Mouse (Mus musculus) MEL (cell line): ENCODE results near the gene Uba52. TPM values are rescaled to one million over a fixed set of nuclear protein-coding genes. Genes with fewer than 3 reads are reported as not detected.
A peak's percentile ranks its signal among the peaks of the same experiment; 100 is the strongest.

Experiments
- DNase-seq: peaks from one replicate; pipeline ENCODE4 v3.0.0; 2011; ENCODE audit warnings: low read depth, low spot score
- H3K27ac ChIP-seq: 2 replicates; pipeline ENCODE4 v1.5.1; 2012; ENCODE audit warnings: low read depth, mild to moderate bottlenecking, control low read depth, low read length, moderate library complexity; ENCODE audit not compliant: control insufficient read depth
- H3K27me3 ChIP-seq, 2 experiments: fragments of 150-350 bp in 1 of 2; sonication (generic) in 1 of 2; 2 replicates each; pipeline ENCODE4 v1.6.1; 2012; ENCODE audit warnings: low read length in 2 of 2, mild to moderate bottlenecking in 2 of 2, improper control_type of control experiment in 1 of 2, moderate library complexity in 1 of 2; ENCODE audit not compliant: insufficient read depth in 2 of 2, control insufficient read depth in 1 of 2
- H3K36me3 ChIP-seq, 2 experiments: 2 replicates each; pipeline ENCODE4 v1.6.1; 2012 to 2014; ENCODE audit warnings: low read length in 2 of 2, improper control_type of control experiment in 1 of 2, inconsistent platforms in 1 of 2, mild to moderate bottlenecking in 1 of 2; ENCODE audit not compliant: insufficient read depth in 2 of 2, control insufficient read depth in 1 of 2
- H3K4me1 ChIP-seq, 2 experiments: fragments of 150-350 bp in 1 of 2; sonication (generic) in 1 of 2; 2 replicates each; pipeline ENCODE4 v1.6.1; 2012; ENCODE audit warnings: low read length in 2 of 2, improper control_type of control experiment in 1 of 2, mild to moderate bottlenecking in 1 of 2; ENCODE audit not compliant: insufficient read depth in 2 of 2, control insufficient read depth in 1 of 2
- H3K4me3 ChIP-seq, 2 experiments: fragments of 150-350 bp in 1 of 2; sonication (generic) in 1 of 2; 2 replicates each; pipeline ENCODE4 v1.5.1; 2012; ENCODE audit warnings: low read depth in 2 of 2, low read length in 2 of 2, mild to moderate bottlenecking in 2 of 2, moderate library complexity in 2 of 2, control low read depth in 1 of 2, improper control_type of control experiment in 1 of 2; ENCODE audit not compliant: control insufficient read depth in 1 of 2, insufficient read depth in 1 of 2
- H3K79me2 ChIP-seq: 2 replicates; pipeline ENCODE4 v1.6.1; 2012; ENCODE audit warnings: mild to moderate bottlenecking, low read length, moderate library complexity; ENCODE audit not compliant: control insufficient read depth, poor library complexity, insufficient read depth
- H3K9ac ChIP-seq: 2 replicates; pipeline ENCODE4 v1.6.1; 2012; ENCODE audit warnings: low read depth, mild to moderate bottlenecking, control low read depth, low read length, moderate library complexity; ENCODE audit not compliant: control insufficient read depth, poor library complexity, severe bottlenecking
- H3K9me3 ChIP-seq: fragments of 150-350 bp; sonication (generic); replicated peaks from 2 replicates; pipeline ENCODE4 v1.6.1; 2012; ENCODE audit warnings: mild to moderate bottlenecking, low read length, improper control_type of control experiment, moderate library complexity; ENCODE audit not compliant: insufficient read depth
- CHD2 ChIP-seq: IDR thresholded peaks from 2 replicates; pipeline ENCODE4 v1.6.1; 2011; ENCODE audit warnings: low read length, improper control_type of control experiment
- ELF1 ChIP-seq: IDR thresholded peaks from 2 replicates; pipeline ENCODE4 v1.6.1; 2014; ENCODE audit warnings: low read depth, mild to moderate bottlenecking, inconsistent platforms, low read length, improper control_type of control experiment, moderate library complexity
- EP300 ChIP-seq, 2 experiments: IDR thresholded peaks; 2 replicates each; pipeline ENCODE4 v1.6.1; 2011; ENCODE audit warnings: improper control_type of control experiment in 2 of 2, low read length in 2 of 2, low read depth in 1 of 2, mild to moderate bottlenecking in 1 of 2
- ETS1 ChIP-seq: IDR thresholded peaks from 2 replicates; pipeline ENCODE4 v1.6.1; 2012; ENCODE audit warnings: low read depth, mild to moderate bottlenecking, inconsistent platforms, low read length, improper control_type of control experiment, moderate library complexity
- GATA1 ChIP-seq: IDR thresholded peaks from 2 replicates; pipeline ENCODE4 v1.6.1; 2011; ENCODE audit warnings: low read depth, low read length, improper control_type of control experiment
- HCFC1 ChIP-seq: IDR thresholded peaks from 2 replicates; pipeline ENCODE4 v1.6.1; 2012; ENCODE audit warnings: low read depth, mild to moderate bottlenecking, inconsistent platforms, low read length, improper control_type of control experiment, moderate library complexity
- KAT2A ChIP-seq: conservative IDR thresholded peaks from 2 replicates; pipeline ENCODE4 v1.6.1; 2012; ENCODE audit warnings: low read depth, low read length, improper control_type of control experiment, inconsistent platforms
- MAFK ChIP-seq: IDR thresholded peaks from 2 replicates; pipeline ENCODE4 v1.6.1; 2011; ENCODE audit warnings: low read depth, mild to moderate bottlenecking, low read length, improper control_type of control experiment, borderline replicate concordance
- MXI1 ChIP-seq: IDR thresholded peaks from 2 replicates; pipeline ENCODE4 v1.6.1; 2011; ENCODE audit warnings: mild to moderate bottlenecking, low read depth, low read length, improper control_type of control experiment
- MYB ChIP-seq: IDR thresholded peaks from 2 replicates; pipeline ENCODE4 v1.6.1; 2011; ENCODE audit warnings: mild to moderate bottlenecking, low read depth, low read length, improper control_type of control experiment
- MYC ChIP-seq: IDR thresholded peaks from 2 replicates; pipeline ENCODE4 v1.6.1; 2011; ENCODE audit warnings: low read depth, mild to moderate bottlenecking, low read length, improper control_type of control experiment, moderate library complexity
- NRF1 ChIP-seq: IDR thresholded peaks from 2 replicates; pipeline ENCODE4 v1.6.1; 2014; ENCODE audit warnings: low read depth, mild to moderate bottlenecking, inconsistent platforms, low read length, improper control_type of control experiment, moderate library complexity; ENCODE audit not compliant: poor library complexity, insufficient read depth, severe bottlenecking
- POLR2AphosphoS5 ChIP-seq: IDR thresholded peaks from 2 replicates; pipeline ENCODE4 v1.6.1; 2012; ENCODE audit warnings: low read depth, borderline replicate concordance, mild to moderate bottlenecking, inconsistent platforms, low read length, moderate library complexity, mixed read lengths
- SIN3A ChIP-seq: IDR thresholded peaks from 2 replicates; pipeline ENCODE4 v1.6.1; 2012; ENCODE audit warnings: low read length, improper control_type of control experiment, inconsistent platforms
- SMC3 ChIP-seq: IDR thresholded peaks from 2 replicates; pipeline ENCODE4 v1.6.1; 2011; ENCODE audit warnings: low read depth, low read length, improper control_type of control experiment
- TBP ChIP-seq: IDR thresholded peaks from 2 replicates; pipeline ENCODE4 v1.8.0; 2011; ENCODE audit warnings: low read depth, low read length, improper control_type of control experiment
- TCF12 ChIP-seq: IDR thresholded peaks from 2 replicates; pipeline ENCODE4 v1.6.1; 2014; ENCODE audit warnings: low read depth, mild to moderate bottlenecking, inconsistent platforms, low read length, improper control_type of control experiment, moderate library complexity
- UBTF ChIP-seq: IDR thresholded peaks from 2 replicates; pipeline ENCODE4 v1.6.1; 2012; ENCODE audit warnings: low read depth, mild to moderate bottlenecking, inconsistent platforms, low read length, improper control_type of control experiment, moderate library complexity, borderline replicate concordance; ENCODE audit not compliant: insufficient read depth
- USF1 ChIP-seq: IDR thresholded peaks from 2 replicates; pipeline ENCODE4 v1.6.1; 2014; ENCODE audit warnings: low read depth, mild to moderate bottlenecking, inconsistent platforms, low read length, improper control_type of control experiment, moderate library complexity
- USF2 ChIP-seq, 2 experiments: IDR thresholded peaks; 2 replicates each; pipeline ENCODE4 v1.6.1; 2011 to 2012; ENCODE audit warnings: improper control_type of control experiment in 2 of 2, low read length in 2 of 2, borderline replicate concordance in 1 of 2, inconsistent platforms in 1 of 2, low read depth in 1 of 2, mild to moderate bottlenecking in 1 of 2; ENCODE audit not compliant: insufficient read depth in 1 of 2
- ZC3H11A ChIP-seq: IDR thresholded peaks from 2 replicates; pipeline ENCODE4 v1.6.1; 2012; ENCODE audit warnings: low read depth, mild to moderate bottlenecking, inconsistent platforms, low read length, improper control_type of control experiment
- ZKSCAN1 ChIP-seq: IDR thresholded peaks from 2 replicates; pipeline ENCODE4 v1.6.1; 2012; ENCODE audit warnings: low read depth, mild to moderate bottlenecking, inconsistent platforms, low read length, improper control_type of control experiment, moderate library complexity
- ZMIZ1 ChIP-seq: IDR thresholded peaks from 2 replicates; pipeline ENCODE4 v1.6.1; 2012; ENCODE audit warnings: low read depth, mild to moderate bottlenecking, inconsistent platforms, low read length, improper control_type of control experiment, moderate library complexity
- ZNF384 ChIP-seq: IDR thresholded peaks from 2 replicates; pipeline ENCODE4 v1.6.1; 2012; ENCODE audit warnings: low read depth, mild to moderate bottlenecking, inconsistent platforms, low read length, improper control_type of control experiment
- polyA plus RNA-seq, 2 experiments: library from polyadenylated mRNA; stranded (reverse) in 1 of 2; unstranded in 1 of 2; fragments of >175 nt in 1 of 2; fragments of >200 nt in 1 of 2; gene quantifications; 2 replicates each; pipeline versions ENCODE4 v1.2.1 to v1.2.4; 2012; ENCODE audit warnings: low replicate concordance in 2 of 2, low read depth in 1 of 2; ENCODE audit not compliant: insufficient read length in 2 of 2, insufficient read depth in 1 of 2, missing spikeins in 1 of 2
- total RNA-seq: library from RNA; depleted of rRNA; stranded (reverse); fragments of 300-350 nt; gene quantifications from 2 replicates; pipeline ENCODE4 v1.2.3, GENCODE M21; 2012

Gene Uba52
- total and polyA plus RNA-seq, 3 experiments, result 2,814 to 3,633 TPM; not detected in 1

GRCm38 (mm10) chr8:70469938-70470337, 40.7 kb downstream of the Uba52 start:
- no peak for DNase-seq
- Histone ChIP-seq H3K4me1 (peaks cover 0 to 7% of the 10 kb centered on the region in 2 experiments; a peak in 2 of 4 replicates), H3K9ac (no peak overlapping the region), H3K4me3 (no peak overlapping the region), H3K36me3 (peaks cover 0 to 2% of the 10 kb centered on the region in 2 experiments; a peak in 3 of 4 replicates), H3K9me3 (no peaks in the 10 kb centered on the region), H3K27ac (no peak overlapping the region), H3K27me3 (no peaks in the 10 kb centered on the region), H3K79me2 (peaks cover 2% of the 10 kb centered on the region; the same call in 1 of the 2 replicates)
- TF ChIP-seq MYC, result no peak
- no peak for TF ChIP-seq ZMIZ1
- TF ChIP-seq UBTF, result no peak
- no peak for TF ChIP-seq ETS1
- TF ChIP-seq USF2 (IDR thresholded peaks at IDR 0.05; ENCODE audit: borderline replicate concordance in 1 of 2, insufficient read depth in 1 of 2, low read depth in 1 of 2, low read length in 2 of 2), result no peak
- TF ChIP-seq TBP, result no peak
- no peak for TF ChIP-seq CHD2
- TF ChIP-seq MXI1, result no peak
- TF ChIP-seq POLR2AphosphoS5, result no peak
- TF ChIP-seq KAT2A, result no peak
- no peak for TF ChIP-seq MYB
- TF ChIP-seq ZKSCAN1, result no peak
- no peak for TF ChIP-seq EP300 (IDR thresholded peaks at IDR 0.05; ENCODE audit: low read depth in 1 of 2, low read length in 2 of 2)
- TF ChIP-seq SMC3, result no peak
- no peak for TF ChIP-seq ELF1
- no peak for TF ChIP-seq NRF1

DNA sequence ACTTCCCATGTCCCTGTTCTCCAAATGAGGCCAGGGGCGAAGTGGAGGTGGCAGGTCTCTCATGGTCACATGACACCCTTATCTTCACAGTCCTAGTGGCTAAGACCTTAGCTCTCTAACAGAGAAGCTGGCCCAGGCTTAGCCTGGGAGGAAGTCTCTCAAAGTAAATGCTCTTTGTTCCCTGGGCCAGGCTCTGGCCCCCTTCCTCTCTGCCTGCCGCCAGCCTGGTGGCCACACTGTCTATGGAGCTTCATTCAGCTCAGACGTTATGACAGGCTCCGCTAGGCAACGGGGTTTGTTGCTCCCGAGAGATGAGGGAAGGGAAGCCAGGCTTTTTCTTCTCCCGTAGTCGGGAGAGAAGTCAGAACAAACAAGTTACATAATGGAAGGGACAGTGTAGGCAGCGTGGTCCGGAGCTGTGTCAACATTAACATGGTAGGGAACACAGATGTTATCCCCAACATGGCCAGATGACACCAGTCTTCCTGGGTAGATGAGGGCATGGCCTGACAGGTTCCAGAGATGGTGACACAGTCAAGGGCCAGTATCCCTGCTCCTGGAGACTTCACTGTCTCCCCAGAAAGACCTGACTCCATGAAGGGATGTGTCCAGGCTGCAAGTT, 41.2 kb downstream of the Uba52 start:
- Histone ChIP-seq H3K4me1 (peaks cover 0 to 7% of the 10 kb centered on the region in 2 experiments; a peak in 2 of 4 replicates), H3K27ac (no peak overlapping the region), H3K4me3 (no peak overlapping the region), H3K9ac (no peak overlapping the region), H3K79me2 (peaks cover 2% of the 10 kb centered on the region; the same call in 1 of the 2 replicates), H3K9me3 (no peaks in the 10 kb centered on the region), H3K36me3 (peaks cover 0 to 2% of the 10 kb centered on the region in 2 experiments; a peak in 3 of 4 replicates), H3K27me3 (no peaks in the 10 kb centered on the region)
- no peak for TF ChIP-seq TCF12
- no peak for TF ChIP-seq SIN3A
- TF ChIP-seq MAFK, result no peak
- no peak for TF ChIP-seq CHD2
- no peak for TF ChIP-seq EP300 (IDR thresholded peaks at IDR 0.05; ENCODE audit: low read depth in 1 of 2, low read length in 2 of 2)
- peak; percentile 86 for TF ChIP-seq USF1
- no peak for TF ChIP-seq SMC3
- peak; percentile 37; the same call in 1 of the 2 replicates for TF ChIP-seq GATA1
- no peak for TF ChIP-seq ZNF384
- TF ChIP-seq ZKSCAN1, result no peak
- TF ChIP-seq HCFC1, result no peak
- TF ChIP-seq UBTF, result no peak
- TF ChIP-seq ZC3H11A, result no peak
- TF ChIP-seq USF2 (IDR thresholded peaks at IDR 0.05; ENCODE audit: borderline replicate concordance in 1 of 2, insufficient read depth in 1 of 2, low read depth in 1 of 2, low read length in 2 of 2), result 0 out of 4 replicates have a peak, but pooled peaks of 1 of the 2 experiments have one; percentile 31
- peak; percentile 54 for DNase-seq
